Mouse (Mus musculus) thymus, postnatal 14 days (tissue): ENCODE data around the gene Cldn34a.
"Not testable (repeated sequence)": the region's sequence is repeated elsewhere in the genome, so short reads cannot be mapped to it uniquely, and the experiment has no call there.

Experiments
- DNase-seq: peaks from one replicate; pipeline ENCODE4 v3.0.0; 2021

The Cldn34a gene

DNA sequence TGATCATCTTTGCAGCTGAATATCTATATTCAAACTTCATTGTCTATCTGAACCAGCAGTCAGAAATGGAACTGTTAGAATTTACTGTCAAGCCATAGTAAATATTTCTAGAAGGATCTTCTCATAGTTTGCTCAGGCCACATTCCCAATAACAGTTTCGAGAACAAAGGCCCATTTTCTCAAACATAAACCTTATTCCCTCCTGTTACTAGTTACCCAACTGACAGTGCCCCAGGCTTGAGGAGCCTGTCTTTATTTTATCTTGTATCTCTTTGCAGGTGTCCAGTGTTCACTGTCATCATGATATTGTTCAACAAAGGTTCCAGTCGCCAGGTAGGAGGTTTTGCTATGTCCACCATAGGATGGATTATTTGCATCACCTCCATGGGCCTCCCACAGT, at the start of gene Cldn34a:
Cldn34a (plus strand) TSS at position 301 of the 400 bp plus-strand sequence.
- no peak for DNase-seq

DNA sequence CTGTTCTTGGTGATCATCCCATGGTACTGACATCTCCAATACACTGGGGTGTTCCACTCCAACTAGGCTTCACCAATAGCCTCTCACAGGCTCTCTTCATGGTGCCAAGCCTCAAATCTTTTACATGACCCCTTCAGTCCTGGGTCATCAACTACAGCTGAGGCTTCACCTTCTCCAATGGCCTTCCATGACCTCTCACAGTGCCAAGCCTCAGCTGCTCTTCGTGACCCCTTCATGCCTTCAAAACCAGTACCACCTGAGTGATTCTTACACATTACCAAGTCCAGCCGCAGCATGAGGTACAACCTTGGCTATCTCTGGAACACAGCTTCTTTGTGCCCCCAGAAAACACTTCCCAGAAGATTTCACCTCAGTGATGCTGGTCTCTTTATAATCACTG, 44.5 kb upstream of the Cldn34a start:
- not testable (repeated sequence) for DNase-seq

DNA sequence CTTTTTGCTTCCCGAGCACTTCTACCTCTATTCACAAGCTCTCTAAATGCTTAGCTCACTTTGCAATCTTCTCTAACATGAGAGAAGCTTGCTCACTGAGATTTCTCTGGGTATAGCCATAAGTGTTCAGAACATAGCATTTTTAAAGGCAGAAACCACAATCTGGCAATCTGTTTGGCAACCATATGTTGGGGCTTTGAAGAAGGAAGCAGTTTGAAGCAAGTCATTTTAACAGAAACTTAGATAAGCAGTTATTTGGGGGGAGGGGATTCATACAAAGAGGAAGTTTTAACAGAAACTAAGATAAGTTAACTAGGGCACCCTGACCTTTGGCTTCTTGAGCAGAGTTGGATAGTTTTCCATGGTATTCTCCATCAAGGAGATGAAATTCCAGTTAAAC, 17.4 kb upstream of the Cldn34a start:
- DNase-seq = no peak

DNA sequence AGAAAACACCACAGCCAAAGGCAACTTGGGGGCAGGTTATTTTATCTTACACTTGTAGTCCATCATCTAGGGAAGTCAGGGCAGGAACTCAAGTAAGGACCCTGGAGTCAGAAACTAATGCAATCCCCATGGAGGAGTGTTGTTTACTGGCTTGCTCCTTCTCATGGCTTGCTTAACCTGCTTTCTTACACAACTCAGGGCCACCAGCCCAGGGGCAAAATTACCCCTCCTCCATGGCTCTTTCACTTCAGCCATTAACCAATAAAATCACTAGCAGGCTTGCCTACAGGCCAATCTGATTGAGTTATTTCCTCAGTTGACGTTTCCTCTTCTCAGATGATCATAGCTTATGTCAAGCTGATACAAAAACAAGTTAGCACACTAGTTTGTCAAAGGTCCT, 15.0 kb upstream of the Cldn34a start:
- no peak for DNase-seq

DNA sequence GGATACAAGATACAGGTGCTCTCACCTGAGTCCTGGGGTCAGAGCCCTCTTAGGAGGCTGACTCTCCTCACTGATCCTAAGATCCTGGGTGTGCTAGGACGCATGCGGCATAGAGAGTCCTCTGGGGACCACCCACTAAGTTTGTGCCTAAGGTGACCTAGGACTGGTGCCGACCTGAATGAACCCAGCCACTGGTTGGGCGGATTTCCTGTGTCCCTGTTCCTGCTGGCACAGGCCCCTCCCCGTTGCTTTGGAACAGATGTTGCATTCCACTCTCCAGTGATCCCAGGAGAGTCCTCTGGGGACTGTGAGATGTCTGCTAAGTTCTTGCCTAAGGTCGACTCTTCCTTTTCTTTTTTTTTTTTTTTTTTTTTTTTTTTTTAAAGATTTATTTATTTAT, 5.7 kb upstream of the Cldn34a start:
- DNase-seq = no peak
